Mouse (Mus musculus) T-helper 17 cell (primary cell): ENCODE data around the gene Csrnp2.
"Not testable (repeated sequence)": the region's sequence is repeated elsewhere in the genome, so short reads cannot be mapped to it uniquely, and the experiment has no call there.

ENCODE experiments used
- in situ Hi-C, 2 experiments: fragments of 300-600 bp; cut with MboI, MseI; formaldehyde crosslinking; loops; 1 replicate in 1 of 2; 2 replicates in 1 of 2; pipeline ENCODE4 v1.15.1; 2025; ENCODE audit warnings: high pct_unique_total_duplicates in 2 of 2

The Csrnp2 gene

GRCm38 (mm10) chr15:100495102-100495501 is at the start of gene Csrnp2:
Gene Csrnp2 (minus strand): TSS chr15:100495488.
- in situ Hi-C loops: no loop called here

GRCm38 (mm10) chr15:100543651-100544030 is 48.4 kb upstream of the Csrnp2 start:
- in situ Hi-C loops: not testable (repeated sequence)

GRCm38 (mm10) chr15:100542876-100543650 is 47.8 kb upstream of the Csrnp2 start:
- in situ Hi-C loops: not testable (repeated sequence)

GRCm38 (mm10) chr15:100541426-100541825 is 46.1 kb upstream of the Csrnp2 start:
- in situ Hi-C loops: no loop called here

GRCm38 (mm10) chr15:100541001-100541400 is 45.7 kb upstream of the Csrnp2 start:
- in situ Hi-C loops: not testable (repeated sequence)

- in situ Hi-C loops: loop anchor here in 1 of 2 experiments (5.0 kb wide), 1 partner anchor 128 kb away; the partner anchor contains the start of gene Bin2
Measured at GRCm38 (mm10) chr15:100539411-100539810, 44.1 kb upstream of the Csrnp2 start.

- in situ Hi-C loops: loop anchor here in 1 of 2 experiments (5.0 kb wide), 1 partner anchor 129 kb away; the partner anchor contains the start of gene Bin2
Measured at GRCm38 (mm10) chr15:100537913-100538312, 42.6 kb upstream of the Csrnp2 start.

GRCm38 (mm10) chr15:100527900-100528299 is 32.6 kb upstream of the Csrnp2 start:
- in situ Hi-C loops: no loop called here

- in situ Hi-C loops: no loop called here
Measured at GRCm38 (mm10) chr15:100525405-100525804, 30.1 kb upstream of the Csrnp2 start.

- in situ Hi-C loops: loop anchor here in 1 of 2 experiments (5.0 kb wide), 2 partner anchors 38 to 57 kb away; no protein-coding TSS in a partner anchor
Measured at GRCm38 (mm10) chr15:100520306-100520705, 25.0 kb upstream of the Csrnp2 start.

- in situ Hi-C loops: no loop called here
Measured at GRCm38 (mm10) chr15:100515121-100515520, 19.8 kb upstream of the Csrnp2 start.

- in situ Hi-C loops: no loop called here
Measured at GRCm38 (mm10) chr15:100513387-100513786, 18.1 kb upstream of the Csrnp2 start.

- in situ Hi-C loops: no loop called here
Measured at GRCm38 (mm10) chr15:100510072-100510471, 14.8 kb upstream of the Csrnp2 start.

GRCm38 (mm10) chr15:100508454-100509167 is 13.3 kb upstream of the Csrnp2 start:
- in situ Hi-C loops: no loop called here

GRCm38 (mm10) chr15:100499506-100499905 is 4.2 kb upstream of the Csrnp2 start:
- in situ Hi-C loops: not testable (repeated sequence)

GRCm38 (mm10) chr15:100494647-100495046 is 641 bp downstream of the Csrnp2 start:
- in situ Hi-C loops: no loop called here

GRCm38 (mm10) chr15:100491966-100492365 is 3.3 kb downstream of the Csrnp2 start:
- in situ Hi-C loops: no loop called here

- in situ Hi-C loops: no loop called here
Measured at GRCm38 (mm10) chr15:100489263-100489662, 6.0 kb downstream of the Csrnp2 start.

- in situ Hi-C loops: not testable (repeated sequence)
Measured at GRCm38 (mm10) chr15:100488297-100488696, 7.0 kb downstream of the Csrnp2 start.

GRCm38 (mm10) chr15:100487050-100487449 is 8.2 kb downstream of the Csrnp2 start:
- in situ Hi-C loops: no loop called here

GRCm38 (mm10) chr15:100486450-100486849 is 8.8 kb downstream of the Csrnp2 start:
- in situ Hi-C loops: no loop called here

- in situ Hi-C loops: no loop called here
Measured at GRCm38 (mm10) chr15:100485576-100485975, 9.7 kb downstream of the Csrnp2 start.

GRCm38 (mm10) chr15:100478925-100479324 is 16.4 kb downstream of the Csrnp2 start:
- in situ Hi-C loops: no loop called here
